Mouse (Mus musculus): ENCODE data around the gene Cdh26. TPM values are rescaled to one million over a fixed set of nuclear protein-coding genes. Genes with fewer than 3 reads are reported as not detected.

The Cdh26 gene
- polyA plus RNA-seq, 1 experiment from 2014 or later = 0.13 TPM

GRCm38 (mm10) chr2:178495816-178496215 is 65.5 kb downstream of the Cdh26 start:
- no peaks in the 10 kb centered on the region for H3K4me1 ChIP-seq (ENCODE audit: insufficient read depth)
- no peak for TF ChIP-seq EP300 (IDR thresholded peaks at IDR 0.05; ENCODE audit: low read depth)
- TF ChIP-seq CTCF (IDR thresholded peaks at IDR 0.05; ENCODE audit: low read depth) = no peak
- H3K9ac ChIP-seq (replicated peaks) = no peak overlapping the region
- ATAC-seq = no peak
- no peaks in the 10 kb centered on the region for H3K27me3 ChIP-seq (ENCODE audit: insufficient read depth, low read length)
- no peak overlapping the region for H3K4me2 ChIP-seq (ENCODE audit: low read depth, low read length)
- H3K9me3 ChIP-seq (ENCODE audit: low read length) = no peaks in the 10 kb centered on the region
- H3K27ac ChIP-seq (ENCODE audit: low read depth) = no peak overlapping the region
- no peak for DNase-seq
- no peaks in the 10 kb centered on the region for H3K36me3 ChIP-seq (replicated peaks; ENCODE audit: insufficient read depth, low read length)
- WGBS (ENCODE audit: insufficient replicate concordance) = 73% methylated on average over 2 of the region's 2 CpGs
- H3K4me3 ChIP-seq (ENCODE audit: low read depth, low read length) = no peak overlapping the region

DNA sequence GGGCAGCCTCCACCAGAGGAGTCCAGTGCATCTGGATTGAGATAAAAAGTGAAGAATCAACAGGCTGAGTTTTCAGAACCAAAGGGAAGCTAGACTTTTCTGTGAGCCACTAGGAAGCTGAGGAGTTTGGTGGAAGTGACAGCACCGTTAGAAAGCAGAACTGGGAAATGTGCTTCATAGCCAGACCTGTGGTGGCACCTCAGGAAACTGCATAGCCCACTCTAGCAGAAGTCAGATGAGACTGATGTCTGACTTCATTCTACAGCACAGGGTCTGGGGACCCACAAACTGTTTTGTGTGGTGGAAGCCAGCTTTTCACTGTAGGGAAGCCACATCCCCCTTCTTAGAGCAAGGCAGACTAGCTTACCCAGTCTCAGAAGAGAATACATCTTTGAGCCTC is 67.6 kb downstream of the Cdh26 start:
- no peak for TF ChIP-seq CTCF (IDR thresholded peaks at IDR 0.05; ENCODE audit: low read depth)
- no peak for TF ChIP-seq EP300 (IDR thresholded peaks at IDR 0.05; ENCODE audit: low read depth)
- H3K9ac ChIP-seq (replicated peaks) = no peak overlapping the region
- no peaks in the 10 kb centered on the region for H3K9me3 ChIP-seq (ENCODE audit: low read length)
- no peaks in the 10 kb centered on the region for H3K27me3 ChIP-seq (ENCODE audit: insufficient read depth, low read length)
- DNase-seq (no peak), ATAC-seq (peak; percentile 24; the same call in 1 of the 2 replicates)
- peak overlapping the region; percentile 22; the same call in 1 of the 2 replicates for H3K27ac ChIP-seq (ENCODE audit: low read depth)
- no peak overlapping the region for H3K4me3 ChIP-seq (ENCODE audit: low read depth, low read length)
- 38% methylated on average over 1 of the region's 1 CpGs for WGBS (ENCODE audit: insufficient replicate concordance)
- H3K4me1 ChIP-seq (ENCODE audit: insufficient read depth) = no peaks in the 10 kb centered on the region
- no peak overlapping the region for H3K4me2 ChIP-seq (ENCODE audit: low read depth, low read length)
- no peaks in the 10 kb centered on the region for H3K36me3 ChIP-seq (replicated peaks; ENCODE audit: insufficient read depth, low read length)

- no peak for TF ChIP-seq EP300 (IDR thresholded peaks at IDR 0.05; ENCODE audit: low read depth)
- no peak for TF ChIP-seq CTCF (IDR thresholded peaks at IDR 0.05; ENCODE audit: low read depth)
- Histone ChIP-seq H3K27me3 (ENCODE audit: insufficient read depth, low read length) (no peaks in the 10 kb centered on the region), H3K27ac (ENCODE audit: low read depth) (0 out of 2 replicates have a peak overlapping the region, but pooled peaks have one; percentile 18), H3K36me3 (replicated peaks; ENCODE audit: insufficient read depth, low read length) (no peaks in the 10 kb centered on the region), H3K9ac (replicated peaks) (no peak overlapping the region), H3K4me1 (ENCODE audit: insufficient read depth) (no peaks in the 10 kb centered on the region), H3K4me3 (ENCODE audit: low read depth, low read length) (no peak overlapping the region), H3K9me3 (ENCODE audit: low read length) (no peaks in the 10 kb centered on the region), H3K4me2 (ENCODE audit: low read depth, low read length) (no peak overlapping the region)
- DNase-seq (peak; percentile 26), ATAC-seq (no peak)
- 46% methylated on average over 5 of the region's 5 CpGs for WGBS (ENCODE audit: insufficient replicate concordance)
Observed at GRCm38 (mm10) chr2:178498409-178498808, 68.1 kb downstream of the Cdh26 start.

- no peak overlapping the region for H3K4me2 ChIP-seq (ENCODE audit: low read depth, low read length)
- peaks cover 3% of the 10 kb centered on the region for H3K4me1 ChIP-seq (ENCODE audit: insufficient read depth)
- no peak for ATAC-seq
- no peak overlapping the region for H3K27ac ChIP-seq (ENCODE audit: low read depth)
- no peak overlapping the region for H3K4me3 ChIP-seq (ENCODE audit: low read depth, low read length)
- H3K9me3 ChIP-seq (ENCODE audit: low read length) = no peaks in the 10 kb centered on the region
- 77% methylated on average over 10 of the region's 10 CpGs for WGBS (ENCODE audit: insufficient replicate concordance)
- H3K27me3 ChIP-seq (ENCODE audit: insufficient read depth, low read length) = no peaks in the 10 kb centered on the region
- H3K36me3 ChIP-seq (replicated peaks; ENCODE audit: insufficient read depth, low read length) = no peaks in the 10 kb centered on the region
- no peak overlapping the region for H3K9ac ChIP-seq (replicated peaks)
- DNase-seq = no peak
- TF ChIP-seq CTCF (IDR thresholded peaks at IDR 0.05; ENCODE audit: low read depth) = no peak
- TF ChIP-seq EP300 (IDR thresholded peaks at IDR 0.05; ENCODE audit: low read depth) = no peak
Observed at GRCm38 (mm10) chr2:178502469-178502868, 72.1 kb downstream of the Cdh26 start.

DNA sequence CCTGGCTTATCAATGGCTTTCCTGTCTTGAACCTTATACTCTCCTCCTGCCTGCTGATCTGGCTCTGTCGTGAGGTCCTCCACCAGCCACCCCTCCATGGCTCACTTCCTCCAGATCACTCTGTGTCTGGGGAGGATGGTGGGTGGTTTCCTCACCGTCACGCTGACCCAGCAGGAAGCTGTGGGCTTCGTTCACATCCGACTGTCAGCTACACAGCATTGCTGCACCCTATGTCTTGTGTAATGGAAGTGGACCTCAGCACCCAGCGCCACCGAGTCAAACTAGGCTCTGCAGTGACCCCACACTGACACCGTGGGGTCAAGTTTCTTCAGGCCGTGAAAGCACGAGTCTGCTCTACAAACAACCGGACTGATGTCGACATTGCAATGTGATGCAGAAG is 75.7 kb downstream of the Cdh26 start:
- no peak overlapping the region for H3K4me3 ChIP-seq (ENCODE audit: low read depth, low read length)
- H3K27me3 ChIP-seq (ENCODE audit: insufficient read depth, low read length) = no peaks in the 10 kb centered on the region
- TF ChIP-seq CTCF (IDR thresholded peaks at IDR 0.05; ENCODE audit: low read depth) (no peak; the same call in 1 of the 2 replicates), EP300 (IDR thresholded peaks at IDR 0.05; ENCODE audit: low read depth) (peak; percentile 30; the same call in 1 of the 2 replicates)
- peak; percentile 87 for ATAC-seq
- peak; percentile 67 for DNase-seq
- peaks cover 3% of the 10 kb centered on the region for H3K4me1 ChIP-seq (ENCODE audit: insufficient read depth)
- no peaks in the 10 kb centered on the region for H3K9me3 ChIP-seq (ENCODE audit: low read length)
- H3K4me2 ChIP-seq (ENCODE audit: low read depth, low read length) = 0 out of 2 replicates have a peak overlapping the region, but pooled peaks have one; percentile 9
- no peak overlapping the region for H3K9ac ChIP-seq (replicated peaks)
- H3K36me3 ChIP-seq (replicated peaks; ENCODE audit: insufficient read depth, low read length) = no peaks in the 10 kb centered on the region
- 5% methylated on average over 12 of the region's 12 CpGs for WGBS (ENCODE audit: insufficient replicate concordance)
- H3K27ac ChIP-seq (ENCODE audit: low read depth) = peak overlapping the region; percentile 18; the same call in 1 of the 2 replicates

- WGBS (ENCODE audit: insufficient replicate concordance) = 47% methylated on average over 6 of the region's 6 CpGs
- peak; percentile 83 for DNase-seq
Observed at GRCm38 (mm10) chr2:178507379-178508014, 77.2 kb downstream of the Cdh26 start.

More at GRCm38 (mm10) chr2:178507379-178508014, 77.2 kb downstream of the Cdh26 start:
- Histone ChIP-seq H3K27me3 (ENCODE audit: insufficient read depth, low read length) (no peaks in the 10 kb centered on the region), H3K9me3 (ENCODE audit: low read length) (no peaks in the 10 kb centered on the region), H3K27ac (ENCODE audit: low read depth) (no peak overlapping the region), H3K9ac (replicated peaks) (no peak overlapping the region), H3K4me3 (ENCODE audit: low read depth, low read length) (no peak overlapping the region), H3K4me1 (ENCODE audit: insufficient read depth) (peaks cover 3% of the 10 kb centered on the region), H3K36me3 (replicated peaks; ENCODE audit: insufficient read depth, low read length) (no peaks in the 10 kb centered on the region), H3K4me2 (ENCODE audit: low read depth, low read length) (no peak overlapping the region)
- no peak for TF ChIP-seq EP300 (IDR thresholded peaks at IDR 0.05; ENCODE audit: low read depth)
- TF ChIP-seq CTCF (IDR thresholded peaks at IDR 0.05; ENCODE audit: low read depth) = peak; percentile 93
- ATAC-seq = peak; percentile 18; the same call in 1 of the 2 replicates

All from liver, postnatal 0 days (tissue).